Mouse (Mus musculus): ENCODE results near the gene Mrpl51. TPM values are rescaled to one million over a fixed set of nuclear protein-coding genes. Genes with fewer than 3 reads are reported as not detected.

Gene Mrpl51
- polyA plus RNA-seq, 1 experiment from 2014 or later = 205 TPM

DNA sequence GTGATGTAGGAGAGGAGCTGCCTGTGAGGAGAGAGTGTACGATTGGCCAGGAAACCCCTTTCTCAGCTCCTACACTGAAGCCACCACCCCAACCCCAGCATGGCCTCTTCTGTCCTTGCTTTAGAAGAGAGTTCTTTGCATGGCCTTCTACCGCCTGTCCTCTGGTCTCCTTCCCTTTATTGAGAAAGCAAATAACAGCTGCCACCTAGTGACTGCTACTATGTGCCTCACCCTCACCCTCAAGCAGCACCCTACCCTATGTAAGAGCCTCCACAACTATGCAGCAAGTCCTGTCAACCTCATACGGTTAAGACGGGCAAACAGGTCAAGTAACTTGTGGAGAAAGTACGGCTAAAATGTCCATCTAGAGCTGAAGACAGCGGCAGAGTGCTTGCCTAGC is 21.4 kb upstream of the Mrpl51 start:
- Histone ChIP-seq H3K9ac (ENCODE audit: low read depth, low read length) (no peak overlapping the region), H3K4me2 (ENCODE audit: low read depth, low read length) (no peak overlapping the region), H3K4me3 (ENCODE audit: low read depth, low read length) (no peak overlapping the region), H3K4me1 (ENCODE audit: control insufficient read depth, insufficient read depth, low read length) (peaks cover 14% of the 10 kb centered on the region), H3K27me3 (replicated peaks; ENCODE audit: control insufficient read depth, insufficient read depth, low read length) (no peaks in the 10 kb centered on the region), H3K9me3 (ENCODE audit: control insufficient read depth, low read length) (no peaks in the 10 kb centered on the region), H3K36me3 (ENCODE audit: control insufficient read depth, insufficient read depth, low read length) (peaks cover 78% of the 10 kb centered on the region), H3K27ac (replicated peaks; ENCODE audit: low read depth, low read length) (no peak overlapping the region)
- DNase-seq (ENCODE audit: low spot score) (no peak), ATAC-seq (ENCODE audit: low read depth) (no peak)
- 83% methylated on average over 6 of the region's 6 CpGs for WGBS

DNA sequence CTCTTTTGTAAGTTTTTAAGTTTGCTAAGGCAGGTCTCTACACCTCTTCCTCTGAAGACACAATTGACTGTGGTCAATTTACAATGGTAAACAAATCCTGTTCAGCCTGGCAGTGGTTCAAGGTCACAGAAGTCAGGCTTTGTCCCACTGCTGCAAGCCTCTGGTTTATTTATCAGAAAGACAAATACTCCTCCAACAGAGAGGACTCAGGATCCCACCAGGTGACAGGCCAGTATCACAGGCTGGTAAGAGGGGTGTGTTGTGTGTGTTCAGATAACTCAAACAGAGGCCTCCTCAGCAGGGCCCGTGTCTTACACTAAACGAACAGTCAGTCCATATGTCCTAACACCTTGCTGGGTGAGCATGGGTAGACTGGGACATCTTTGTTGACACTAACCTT is 19.1 kb upstream of the Mrpl51 start:
- peaks cover 99% of the 10 kb centered on the region for H3K36me3 ChIP-seq (ENCODE audit: control insufficient read depth, insufficient read depth, low read length)
- no peak overlapping the region for H3K27ac ChIP-seq (replicated peaks; ENCODE audit: low read depth, low read length)
- no peak overlapping the region for H3K4me3 ChIP-seq (ENCODE audit: low read depth, low read length)
- peaks cover 3% of the 10 kb centered on the region; the same call in 1 of the 2 replicates for H3K4me1 ChIP-seq (ENCODE audit: control insufficient read depth, insufficient read depth, low read length)
- 87% methylated on average over 2 of the region's 2 CpGs for WGBS
- no peaks in the 10 kb centered on the region for H3K9me3 ChIP-seq (ENCODE audit: control insufficient read depth, low read length)
- ATAC-seq (ENCODE audit: low read depth) = no peak
- no peaks in the 10 kb centered on the region for H3K27me3 ChIP-seq (replicated peaks; ENCODE audit: control insufficient read depth, insufficient read depth, low read length)
- no peak overlapping the region for H3K9ac ChIP-seq (ENCODE audit: low read depth, low read length)
- no peak for DNase-seq (ENCODE audit: low spot score)
- H3K4me2 ChIP-seq (ENCODE audit: low read depth, low read length) = no peak overlapping the region

DNA sequence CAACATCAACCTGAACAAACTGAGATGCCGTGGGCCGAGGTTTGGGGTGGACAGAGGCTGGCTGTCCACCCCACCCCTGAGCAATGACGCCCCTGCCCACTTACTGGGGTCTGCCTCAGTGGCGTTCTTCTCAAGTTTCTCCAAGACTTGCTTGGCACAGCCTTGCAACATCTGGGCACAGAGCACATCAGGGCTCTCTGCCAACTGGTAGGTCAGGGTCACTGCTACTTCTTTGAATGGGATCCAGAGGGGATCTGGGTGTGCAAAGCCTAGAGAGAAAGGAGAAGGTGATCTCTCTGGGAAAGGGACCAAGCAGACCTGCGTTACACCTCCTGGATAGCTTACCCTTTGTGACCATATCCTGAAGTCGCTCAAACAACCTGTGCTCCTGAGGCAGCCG is 18.3 kb upstream of the Mrpl51 start:
- Histone ChIP-seq H3K9me3 (ENCODE audit: control insufficient read depth, low read length) (no peaks in the 10 kb centered on the region), H3K27me3 (replicated peaks; ENCODE audit: control insufficient read depth, insufficient read depth, low read length) (no peaks in the 10 kb centered on the region), H3K27ac (replicated peaks; ENCODE audit: low read depth, low read length) (no peak overlapping the region), H3K4me1 (ENCODE audit: control insufficient read depth, insufficient read depth, low read length) (no peaks in the 10 kb centered on the region), H3K4me2 (ENCODE audit: low read depth, low read length) (no peak overlapping the region), H3K9ac (ENCODE audit: low read depth, low read length) (no peak overlapping the region), H3K36me3 (ENCODE audit: control insufficient read depth, insufficient read depth, low read length) (peaks cover 99% of the 10 kb centered on the region), H3K4me3 (ENCODE audit: low read depth, low read length) (no peak overlapping the region)
- ATAC-seq (ENCODE audit: low read depth) (no peak), DNase-seq (ENCODE audit: low spot score) (no peak)
- 89% methylated on average over 7 of the region's 7 CpGs for WGBS

DNA sequence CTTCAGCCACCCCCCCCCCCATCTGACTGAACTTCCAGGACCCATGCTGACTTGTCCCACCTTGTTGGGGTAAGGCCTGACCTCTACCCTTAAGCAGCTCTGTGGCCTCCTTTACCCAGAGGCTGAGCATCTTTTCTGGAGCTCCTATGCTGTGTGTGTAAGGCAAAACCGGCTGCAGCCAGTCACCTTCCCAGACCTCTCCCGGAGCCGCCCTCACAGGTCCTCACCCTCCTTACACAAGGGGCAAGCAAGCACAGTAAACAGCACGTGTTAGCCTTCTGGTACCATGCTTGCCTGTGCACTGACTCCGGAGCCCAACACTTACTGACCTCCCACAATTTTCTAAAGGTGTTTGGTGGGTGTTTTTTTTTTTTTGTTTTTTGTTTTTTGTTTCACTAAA is 16.1 kb upstream of the Mrpl51 start:
- Histone ChIP-seq H3K4me2 (ENCODE audit: low read depth, low read length) (no peak overlapping the region), H3K27me3 (replicated peaks; ENCODE audit: control insufficient read depth, insufficient read depth, low read length) (no peaks in the 10 kb centered on the region), H3K4me3 (ENCODE audit: low read depth, low read length) (no peak overlapping the region), H3K4me1 (ENCODE audit: control insufficient read depth, insufficient read depth, low read length) (no peaks in the 10 kb centered on the region), H3K27ac (replicated peaks; ENCODE audit: low read depth, low read length) (no peak overlapping the region), H3K9ac (ENCODE audit: low read depth, low read length) (no peak overlapping the region), H3K36me3 (ENCODE audit: control insufficient read depth, insufficient read depth, low read length) (peaks cover 99% of the 10 kb centered on the region), H3K9me3 (ENCODE audit: control insufficient read depth, low read length) (no peaks in the 10 kb centered on the region)
- no peak for DNase-seq (ENCODE audit: low spot score)
- WGBS = 92% methylated on average over 5 of the region's 5 CpGs
- no peak for ATAC-seq (ENCODE audit: low read depth)

DNA sequence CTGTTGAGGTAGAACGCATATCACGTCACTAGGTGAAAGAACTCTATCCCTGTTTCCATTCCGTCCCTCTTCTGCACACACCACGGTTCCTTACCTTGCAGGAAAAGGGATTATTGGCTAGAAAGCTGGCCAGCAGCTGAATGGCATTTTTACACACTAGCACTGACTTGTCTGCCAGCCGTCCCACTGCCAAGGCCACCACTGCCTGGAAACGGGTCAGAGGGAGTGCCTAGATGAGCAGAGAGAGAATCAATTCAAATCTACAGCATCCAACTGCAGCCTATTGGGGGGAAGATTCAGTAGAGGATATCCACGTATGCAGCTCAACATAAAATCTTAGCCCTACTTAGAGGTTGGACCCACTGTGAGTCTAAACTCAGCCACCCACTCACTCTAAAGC is 12.0 kb upstream of the Mrpl51 start:
- DNase-seq (ENCODE audit: low spot score) (no peak), ATAC-seq (ENCODE audit: low read depth) (no peak)
- Histone ChIP-seq H3K9me3 (ENCODE audit: control insufficient read depth, low read length) (no peaks in the 10 kb centered on the region), H3K4me1 (ENCODE audit: control insufficient read depth, insufficient read depth, low read length) (no peaks in the 10 kb centered on the region), H3K9ac (ENCODE audit: low read depth, low read length) (no peak overlapping the region), H3K4me2 (ENCODE audit: low read depth, low read length) (no peak overlapping the region), H3K27ac (replicated peaks; ENCODE audit: low read depth, low read length) (no peak overlapping the region), H3K36me3 (ENCODE audit: control insufficient read depth, insufficient read depth, low read length) (peaks cover 97% of the 10 kb centered on the region), H3K4me3 (ENCODE audit: low read depth, low read length) (no peak overlapping the region), H3K27me3 (replicated peaks; ENCODE audit: control insufficient read depth, insufficient read depth, low read length) (no peaks in the 10 kb centered on the region)
- WGBS = 92% methylated on average over 7 of the region's 7 CpGs

DNA sequence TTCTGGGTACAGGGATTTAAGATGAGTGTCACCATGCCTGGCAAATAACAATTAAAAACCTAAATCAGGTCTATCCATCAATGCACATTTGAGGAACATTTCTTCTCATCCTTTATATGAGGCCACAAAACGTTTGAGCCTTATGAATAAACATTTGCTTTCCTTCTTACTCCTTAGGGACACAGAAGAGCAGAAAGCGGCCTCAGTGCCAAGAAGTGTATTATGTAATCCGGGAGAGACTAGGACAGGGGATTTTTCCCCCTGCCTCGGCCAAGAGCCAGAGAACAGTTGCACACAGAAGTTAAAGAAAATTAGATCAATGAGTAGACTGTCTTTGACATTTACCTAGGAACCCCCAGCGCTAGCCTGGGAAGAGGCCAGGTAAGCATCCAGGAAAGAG is 9.5 kb upstream of the Mrpl51 start:
- Histone ChIP-seq H3K27ac (replicated peaks; ENCODE audit: low read depth, low read length) (no peak overlapping the region), H3K9me3 (ENCODE audit: control insufficient read depth, low read length) (no peaks in the 10 kb centered on the region), H3K4me3 (ENCODE audit: low read depth, low read length) (no peak overlapping the region), H3K4me1 (ENCODE audit: control insufficient read depth, insufficient read depth, low read length) (no peaks in the 10 kb centered on the region), H3K36me3 (ENCODE audit: control insufficient read depth, insufficient read depth, low read length) (peaks cover 97% of the 10 kb centered on the region), H3K4me2 (ENCODE audit: low read depth, low read length) (no peak overlapping the region), H3K9ac (ENCODE audit: low read depth, low read length) (no peak overlapping the region), H3K27me3 (replicated peaks; ENCODE audit: control insufficient read depth, insufficient read depth, low read length) (no peaks in the 10 kb centered on the region)
- no peak for DNase-seq (ENCODE audit: low spot score)
- ATAC-seq (ENCODE audit: low read depth) = no peak
- 81% methylated on average over 5 of the region's 5 CpGs for WGBS

DNA sequence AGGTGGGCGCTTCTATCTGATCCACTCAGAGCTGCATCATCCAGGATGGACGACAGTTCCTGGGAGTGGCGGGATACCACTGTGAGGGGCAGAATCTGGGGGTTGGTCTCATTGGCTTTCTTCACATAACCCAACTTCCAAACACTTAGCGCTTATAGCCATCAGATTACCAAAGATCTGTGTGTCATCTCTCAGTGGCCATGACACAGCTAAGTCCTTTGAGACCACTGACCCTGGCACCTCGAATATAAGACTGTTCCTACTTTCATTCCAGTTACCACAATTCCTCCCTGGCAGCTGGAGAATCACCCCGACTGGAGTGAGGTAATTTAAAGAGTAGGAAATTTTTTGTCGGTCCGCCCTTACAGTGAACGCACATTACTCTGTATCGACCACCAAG is 5.4 kb upstream of the Mrpl51 start:
- H3K27me3 ChIP-seq (replicated peaks; ENCODE audit: control insufficient read depth, insufficient read depth, low read length) = no peaks in the 10 kb centered on the region
- H3K36me3 ChIP-seq (ENCODE audit: control insufficient read depth, insufficient read depth, low read length) = peaks cover 83% of the 10 kb centered on the region
- no peak overlapping the region for H3K4me2 ChIP-seq (ENCODE audit: low read depth, low read length)
- no peak overlapping the region for H3K27ac ChIP-seq (replicated peaks; ENCODE audit: low read depth, low read length)
- no peak for ATAC-seq (ENCODE audit: low read depth)
- no peak overlapping the region for H3K9ac ChIP-seq (ENCODE audit: low read depth, low read length)
- H3K9me3 ChIP-seq (ENCODE audit: control insufficient read depth, low read length) = no peaks in the 10 kb centered on the region
- no peak for DNase-seq (ENCODE audit: low spot score)
- H3K4me1 ChIP-seq (ENCODE audit: control insufficient read depth, insufficient read depth, low read length) = peaks cover 3% of the 10 kb centered on the region; the same call in 1 of the 2 replicates
- 94% methylated on average over 10 of the region's 10 CpGs for WGBS
- H3K4me3 ChIP-seq (ENCODE audit: low read depth, low read length) = no peak overlapping the region

DNA sequence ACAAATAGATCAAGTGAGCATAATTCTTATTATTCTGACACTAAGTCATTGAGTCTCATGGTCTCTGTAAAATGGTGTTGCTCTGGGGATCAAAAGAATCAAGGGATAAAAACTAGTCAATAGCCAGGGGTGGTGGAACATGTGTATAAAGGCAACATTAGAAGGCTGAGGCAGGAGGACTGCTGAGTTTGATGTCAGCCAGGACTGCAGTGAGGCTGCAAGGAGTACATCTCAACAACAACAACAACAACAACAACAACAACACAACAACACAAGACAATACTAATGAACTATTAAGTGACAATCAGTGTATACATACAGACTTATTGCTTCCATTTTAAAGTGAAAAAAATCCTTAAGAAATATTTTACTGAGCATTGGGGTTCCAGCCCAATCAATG is 785 bp upstream of the Mrpl51 start:
- DNase-seq (ENCODE audit: low spot score) = no peak
- Histone ChIP-seq H3K27me3 (replicated peaks; ENCODE audit: control insufficient read depth, insufficient read depth, low read length) (no peaks in the 10 kb centered on the region), H3K4me1 (ENCODE audit: control insufficient read depth, insufficient read depth, low read length) (peaks cover 9% of the 10 kb centered on the region), H3K4me3 (ENCODE audit: low read depth, low read length) (peak overlapping the region; percentile 51), H3K9me3 (ENCODE audit: control insufficient read depth, low read length) (no peaks in the 10 kb centered on the region), H3K9ac (ENCODE audit: low read depth, low read length) (peak overlapping the region; percentile 75), H3K4me2 (ENCODE audit: low read depth, low read length) (peak overlapping the region; percentile 56), H3K36me3 (ENCODE audit: control insufficient read depth, insufficient read depth, low read length) (peaks cover 61% of the 10 kb centered on the region), H3K27ac (replicated peaks; ENCODE audit: low read depth, low read length) (peak overlapping the region; percentile 97)
- ATAC-seq (ENCODE audit: low read depth) = no peak

DNA sequence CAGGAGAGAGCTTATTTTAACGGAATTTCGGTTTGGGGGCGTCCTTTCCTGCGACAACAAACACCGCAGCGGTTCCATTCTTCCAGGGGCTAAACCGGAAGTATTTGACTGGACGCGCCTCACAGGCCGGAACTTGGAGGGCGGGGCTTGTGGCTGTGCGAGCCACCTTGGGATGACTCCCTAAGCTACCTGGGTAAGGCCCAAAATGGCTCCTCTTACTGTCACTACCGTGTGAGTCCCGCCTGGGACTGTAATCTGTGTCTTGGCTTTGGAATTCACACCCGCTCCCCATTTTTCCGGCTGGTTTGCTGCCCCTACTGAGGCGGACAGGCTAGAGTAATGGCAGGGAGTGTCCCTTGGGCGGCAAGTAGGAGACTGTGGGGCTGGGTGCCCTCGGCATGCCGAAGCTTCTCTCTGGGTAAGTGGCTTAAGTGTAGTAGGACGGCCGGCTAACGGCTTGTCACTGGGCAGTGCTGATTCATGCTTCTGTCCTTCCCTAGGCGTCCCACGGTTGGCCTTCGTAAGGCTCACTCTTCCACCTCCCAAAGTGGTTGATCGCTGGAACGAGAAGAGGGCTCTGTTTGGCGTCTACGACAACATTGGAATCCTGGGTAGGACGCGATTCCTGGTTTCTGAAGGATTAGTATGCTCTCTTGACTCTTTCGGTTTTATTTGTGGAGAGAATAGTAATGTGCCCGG is 564 bp downstream of the Mrpl51 start:
- peak; percentile 98 for DNase-seq (ENCODE audit: low spot score)
- peak overlapping the region; percentile 51 for H3K4me3 ChIP-seq (ENCODE audit: low read depth, low read length)
- peak overlapping the region; percentile 75 for H3K9ac ChIP-seq (ENCODE audit: low read depth, low read length)
- peak overlapping the region; percentile 95 for H3K4me2 ChIP-seq (ENCODE audit: low read depth, low read length)
- peaks cover 48% of the 10 kb centered on the region for H3K36me3 ChIP-seq (ENCODE audit: control insufficient read depth, insufficient read depth, low read length)
- H3K27ac ChIP-seq (replicated peaks; ENCODE audit: low read depth, low read length) = peak overlapping the region; percentile 97
- WGBS = under 1% methylated on average over 34 of the region's 34 CpGs
- H3K9me3 ChIP-seq (ENCODE audit: control insufficient read depth, low read length) = no peaks in the 10 kb centered on the region
- no peaks in the 10 kb centered on the region for H3K27me3 ChIP-seq (replicated peaks; ENCODE audit: control insufficient read depth, insufficient read depth, low read length)
- peaks cover 9% of the 10 kb centered on the region for H3K4me1 ChIP-seq (ENCODE audit: control insufficient read depth, insufficient read depth, low read length)
- peak; percentile 95 for ATAC-seq (ENCODE audit: low read depth)

Data from embryonic facial prominence, embryonic 14.5 days (tissue).